Mouse (Mus musculus): ENCODE results near the gene Rtbdn.

DNA sequence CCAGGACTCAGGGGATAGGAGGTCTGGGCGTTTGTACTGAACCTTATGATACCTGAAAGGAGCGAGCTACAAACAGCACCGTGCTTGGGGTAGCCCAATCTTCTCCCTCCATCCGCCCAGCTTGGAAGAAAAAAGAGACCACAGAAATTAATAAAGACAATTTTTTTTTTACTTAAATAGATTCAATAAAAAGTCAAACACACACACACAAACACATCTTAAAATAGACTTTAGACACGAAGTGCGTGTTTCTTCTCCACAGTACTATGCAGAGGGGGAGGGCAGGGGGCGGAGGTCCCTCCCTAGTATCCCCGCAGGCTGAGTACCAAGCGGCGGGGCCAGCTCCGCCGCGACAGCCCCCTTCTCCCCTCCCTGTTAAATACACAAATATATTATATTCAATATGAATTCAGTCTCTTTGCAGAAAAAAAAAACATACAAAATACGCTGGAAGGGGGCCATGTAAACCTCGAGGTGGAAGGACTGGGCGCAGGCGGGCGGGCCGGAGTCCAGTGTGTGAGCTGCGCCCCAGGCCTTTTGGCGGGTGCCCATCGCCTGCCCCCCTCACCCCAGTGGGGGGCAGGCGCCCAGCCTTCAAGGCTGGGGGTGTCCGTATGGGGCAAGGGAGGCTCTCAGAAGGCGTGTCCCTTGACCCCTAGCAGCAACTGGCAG lies 30.1 kb downstream of the Rtbdn start:
- TF ChIP-seq ZNF384 (IDR thresholded peaks at IDR 0.05; ENCODE audit: low read depth, low read length) (no peak), MAFK (IDR thresholded peaks at IDR 0.05; ENCODE audit: insufficient read depth, low read depth, low read length) (no peak), HCFC1 (IDR thresholded peaks at IDR 0.05; ENCODE audit: borderline replicate concordance, insufficient read depth, low read length) (no peak)

Measured in ES-E14 (cell line).